Mouse (Mus musculus) lung, embryonic 15.5 days (tissue): Measurements from ENCODE around the gene D7Ertd443e. TPM values are rescaled to one million over a fixed set of nuclear protein-coding genes. Genes with fewer than 3 reads are reported as not detected.

Experiments
- ATAC-seq: fragments of 200-750 bp; cut with Nextera tagmentation; 2 replicates; pipeline ENCODE4 v1.8.0; 2017; ENCODE audit warnings: moderate number of reproducible peaks, borderline replicate concordance; ENCODE audit not compliant: low FRiP score, low TSS enrichment; ENCODE audit errors: extremely low read depth
- H3K27ac ChIP-seq: fragments of 300-500 bp; sonication (generic); 2 replicates; pipeline ENCODE4 v1.5.1; 2015; ENCODE audit warnings: moderate library complexity, mild to moderate bottlenecking, inconsistent platforms
- H3K27me3 ChIP-seq: fragments of 300-500 bp; sonication (generic); 2 replicates; pipeline ENCODE4 v1.6.1; 2015; ENCODE audit warnings: inconsistent platforms
- H3K36me3 ChIP-seq: fragments of 300-500 bp; sonication (generic); 2 replicates; pipeline ENCODE4 v1.6.1; 2015; ENCODE audit warnings: inconsistent platforms
- H3K4me1 ChIP-seq: fragments of 300-500 bp; sonication (generic); 2 replicates; pipeline ENCODE4 v1.6.1; 2015; ENCODE audit warnings: inconsistent platforms
- H3K4me2 ChIP-seq: fragments of 300-500 bp; sonication (generic); 2 replicates; pipeline ENCODE4 v1.6.1; 2015; ENCODE audit warnings: inconsistent platforms, mild to moderate bottlenecking, moderate library complexity
- H3K4me3 ChIP-seq: fragments of 300-500 bp; sonication (generic); 2 replicates; pipeline ENCODE4 v1.5.1; 2015; ENCODE audit warnings: mild to moderate bottlenecking, inconsistent platforms
- H3K9ac ChIP-seq: fragments of 300-500 bp; sonication (generic); 2 replicates; pipeline ENCODE4 v1.6.1; 2015; ENCODE audit warnings: inconsistent platforms
- H3K9me3 ChIP-seq: fragments of 300-500 bp; sonication (generic); 2 replicates; pipeline ENCODE4 v1.6.1; 2016; ENCODE audit warnings: inconsistent platforms
- WGBS: fragments of 180-500 bp; shearing (Covaris S2); methylation state at CpG from one replicate; pipeline ENCODE4 v1.1.7; 2015; 5-methylcytosine and 5-hydroxymethylcytosine counted together
- polyA plus RNA-seq: library from polyadenylated mRNA; unstranded; fragments of >200 nt; fragmentation: Nextera tagmentation; extraction: Ambion mirVana; gene quantifications from 2 replicates; pipeline ENCODE4 v1.2.1, GENCODE M21; 2015

D7Ertd443e gene
- polyA plus RNA-seq, 1 experiment from 2014 or later = 0.31 TPM

DNA sequence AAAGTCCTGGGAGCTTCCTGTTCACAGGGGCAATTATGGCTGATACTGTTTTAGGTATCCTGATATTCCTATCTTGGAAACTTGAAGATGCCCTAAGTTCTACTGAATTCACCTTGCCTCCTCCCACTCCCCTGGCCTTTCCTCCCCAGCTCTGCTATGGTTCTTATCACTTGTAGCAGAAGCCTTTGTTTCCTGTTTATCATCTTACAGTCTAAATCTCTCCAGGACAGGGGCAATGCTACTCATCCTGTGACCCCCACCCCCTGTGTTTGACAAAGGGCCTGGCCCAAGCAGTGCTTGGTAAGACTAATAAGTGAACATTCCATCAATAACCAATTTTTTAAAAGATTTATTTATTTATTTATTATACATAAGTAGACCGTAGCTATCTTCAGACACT, 144.9 kb downstream of the D7Ertd443e start:
- Histone ChIP-seq H3K9me3 (no peaks in the 10 kb centered on the region), H3K9ac (no peak overlapping the region), H3K4me2 (no peak overlapping the region), H3K4me1 (0 out of 2 replicates have a peak, but pooled peaks cover 12% of the 10 kb centered on the region), H3K4me3 (no peak overlapping the region), H3K27me3 (no peaks in the 10 kb centered on the region), H3K27ac (no peak overlapping the region), H3K36me3 (no peaks in the 10 kb centered on the region)
- peak; percentile 33; the same call in 1 of the 2 replicates for ATAC-seq
- 64% methylated on average over 1 of the region's 1 CpGs for WGBS

DNA sequence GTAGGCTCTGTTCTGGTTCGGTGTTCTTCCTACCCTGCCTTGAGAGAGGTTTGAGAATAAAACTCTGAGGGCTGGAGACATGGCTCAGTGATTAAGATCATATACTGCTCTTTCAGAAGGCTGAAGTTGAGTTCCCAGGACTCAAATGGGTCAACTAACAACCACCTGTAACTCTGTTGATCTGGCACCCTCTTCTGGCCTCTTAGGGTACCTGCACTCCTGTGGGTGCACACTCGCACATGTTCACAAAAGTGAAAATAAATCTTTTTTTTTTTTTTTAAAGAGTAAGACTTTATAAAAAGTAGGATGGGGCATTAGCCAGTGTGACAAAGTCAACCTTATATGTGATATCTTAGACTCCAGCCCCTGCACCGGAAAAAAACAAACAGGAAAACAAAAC, 146.6 kb downstream of the D7Ertd443e start:
- no peak overlapping the region for H3K9ac ChIP-seq
- 96% methylated on average over 3 of the region's 3 CpGs for WGBS
- no peaks in the 10 kb centered on the region for H3K27me3 ChIP-seq
- no peaks in the 10 kb centered on the region for H3K36me3 ChIP-seq
- no peak overlapping the region for H3K27ac ChIP-seq
- H3K4me3 ChIP-seq = no peak overlapping the region
- ATAC-seq = no peak
- no peak overlapping the region for H3K4me2 ChIP-seq
- H3K9me3 ChIP-seq = no peaks in the 10 kb centered on the region
- H3K4me1 ChIP-seq = 0 out of 2 replicates have a peak, but pooled peaks cover 12% of the 10 kb centered on the region

DNA sequence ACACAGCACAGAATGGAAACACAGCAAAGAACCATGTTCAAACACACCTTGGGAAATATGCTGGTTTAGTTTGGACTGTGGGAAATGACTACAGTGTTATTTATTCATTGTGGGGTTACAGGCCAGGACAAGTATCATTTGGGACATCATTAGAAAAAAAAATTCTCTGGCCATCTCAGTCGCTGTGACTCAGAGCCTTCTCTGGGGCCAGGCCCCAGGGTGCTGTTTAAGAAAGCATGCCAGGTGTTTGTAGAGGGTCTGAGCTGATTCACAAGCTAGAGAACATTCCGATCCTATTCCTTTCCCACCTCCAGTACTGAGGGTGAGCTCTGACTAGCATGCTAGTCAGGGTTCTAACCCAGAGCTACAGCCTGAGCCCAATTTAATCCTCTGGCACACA, 148.1 kb downstream of the D7Ertd443e start:
- H3K4me2 ChIP-seq = no peak overlapping the region
- H3K27me3 ChIP-seq = no peaks in the 10 kb centered on the region
- no peak overlapping the region for H3K4me3 ChIP-seq
- 65% methylated on average over 2 of the region's 2 CpGs for WGBS
- H3K27ac ChIP-seq = no peak overlapping the region
- H3K9me3 ChIP-seq = no peaks in the 10 kb centered on the region
- H3K9ac ChIP-seq = no peak overlapping the region
- 0 out of 2 replicates have a peak, but pooled peaks cover 14% of the 10 kb centered on the region for H3K4me1 ChIP-seq
- no peaks in the 10 kb centered on the region for H3K36me3 ChIP-seq
- ATAC-seq = no peak

DNA sequence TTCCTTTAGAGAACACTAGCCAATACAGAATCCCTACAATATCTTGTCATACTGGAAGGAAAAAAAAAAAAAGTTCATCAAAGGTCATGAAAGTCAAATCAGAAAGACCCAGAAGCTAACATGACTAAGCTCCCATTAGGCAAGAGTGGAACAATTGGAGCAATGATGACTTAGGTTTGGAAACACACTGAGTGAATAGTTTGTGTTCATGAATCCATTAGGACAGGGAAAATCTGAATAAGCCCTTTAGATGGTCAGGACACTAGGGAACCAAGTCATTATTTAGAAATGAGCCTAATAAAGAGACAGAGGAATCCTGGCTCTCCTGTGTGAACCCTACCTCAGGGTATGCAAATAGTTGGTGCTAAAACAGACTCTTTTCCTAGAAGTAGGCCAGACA, 148.7 kb downstream of the D7Ertd443e start:
- Histone ChIP-seq H3K4me2 (no peak overlapping the region), H3K9me3 (no peaks in the 10 kb centered on the region), H3K9ac (no peak overlapping the region), H3K27ac (no peak overlapping the region), H3K4me1 (peaks cover 15% of the 10 kb centered on the region), H3K36me3 (no peaks in the 10 kb centered on the region), H3K27me3 (no peaks in the 10 kb centered on the region), H3K4me3 (no peak overlapping the region)
- ATAC-seq = no peak

DNA sequence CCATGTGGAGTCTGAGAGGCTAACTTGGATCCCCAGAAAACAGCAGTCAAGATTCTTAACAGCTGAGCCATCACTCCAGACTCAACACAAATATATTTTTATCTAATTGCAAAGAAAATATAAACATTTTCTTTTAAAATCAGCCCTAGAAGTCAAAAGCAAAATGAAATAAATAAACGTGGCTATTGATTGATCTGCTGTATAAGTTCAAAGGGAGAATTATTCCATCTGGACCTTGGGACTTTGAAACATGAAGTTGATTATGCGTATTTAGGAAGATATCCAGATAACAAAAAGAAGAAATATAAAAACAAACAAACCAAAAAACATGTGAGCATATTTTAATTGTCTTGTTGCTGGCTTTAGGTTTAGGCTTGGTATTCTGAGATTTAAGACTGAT, 149.9 kb downstream of the D7Ertd443e start:
- H3K4me1 ChIP-seq = peaks cover 15% of the 10 kb centered on the region
- no peak overlapping the region for H3K9ac ChIP-seq
- H3K4me2 ChIP-seq = no peak overlapping the region
- no peak overlapping the region for H3K4me3 ChIP-seq
- no peaks in the 10 kb centered on the region for H3K27me3 ChIP-seq
- no peaks in the 10 kb centered on the region for H3K36me3 ChIP-seq
- H3K27ac ChIP-seq = no peak overlapping the region
- ATAC-seq = no peak; the same call in 1 of the 2 replicates
- 39% methylated on average over 2 of the region's 2 CpGs for WGBS
- no peaks in the 10 kb centered on the region for H3K9me3 ChIP-seq

DNA sequence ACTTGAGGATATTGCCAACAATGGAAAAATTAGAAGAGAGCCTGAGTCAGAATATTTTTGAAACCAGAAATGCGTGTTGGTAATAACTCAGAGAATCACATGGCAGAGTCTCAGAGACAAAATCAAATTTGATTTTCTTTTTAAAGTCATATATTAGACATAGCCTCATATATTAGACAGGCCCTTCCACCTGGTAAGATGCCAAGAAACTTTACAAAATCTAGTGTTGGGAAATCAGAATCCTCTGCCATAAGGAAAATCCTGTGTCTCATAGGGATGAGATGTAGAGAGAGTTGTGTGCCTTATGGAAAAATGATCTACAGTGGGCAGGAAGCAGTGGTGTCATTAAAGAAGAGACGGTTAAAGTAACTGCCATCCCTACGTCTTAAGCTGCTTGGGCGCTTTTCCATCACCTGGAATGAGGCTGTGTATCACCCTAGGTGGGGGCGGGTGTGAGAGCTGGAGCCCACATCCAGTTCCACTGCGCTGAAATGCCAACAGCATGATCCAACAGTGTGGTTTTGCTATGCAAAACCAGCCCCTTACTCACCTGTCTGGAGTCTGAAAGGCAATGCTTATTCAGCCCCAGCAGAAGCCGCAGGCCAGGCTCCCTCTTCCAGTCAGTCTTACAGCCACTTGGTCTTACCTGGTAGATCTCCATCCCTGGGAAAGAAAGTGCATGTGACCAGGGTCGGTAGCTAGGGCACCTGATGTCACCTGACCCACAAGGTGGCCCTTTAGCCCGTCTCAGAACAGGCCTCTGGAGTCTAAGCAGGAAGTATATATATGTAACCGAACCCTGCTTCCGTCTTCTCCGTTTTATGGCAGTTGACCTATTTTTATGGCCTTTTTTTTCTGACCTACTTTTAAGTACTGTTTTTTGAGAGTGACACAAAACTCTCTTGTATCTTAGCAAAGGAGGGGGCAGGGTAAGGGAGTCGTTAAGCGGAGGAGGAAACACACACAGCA, 153.8 kb downstream of the D7Ertd443e start, which contains the start of gene Adam12:
Gene Adam12, minus strand, starts transcription at position 769 of the 969 bp plus-strand sequence.
- Histone ChIP-seq H3K36me3 (no peaks in the 10 kb centered on the region), H3K9me3 (no peaks in the 10 kb centered on the region), H3K27me3 (no peaks in the 10 kb centered on the region), H3K9ac (no peak within 1 kb of the TSS), H3K4me3 (no peak within 1 kb of the TSS), H3K4me1 (peaks cover 53% of the 10 kb centered on the region), H3K27ac (no peak within 1 kb of the TSS), H3K4me2 (no peak within 1 kb of the TSS)
- 67% methylated on average over 14 of the region's 14 CpGs for WGBS
- no peak for ATAC-seq

DNA sequence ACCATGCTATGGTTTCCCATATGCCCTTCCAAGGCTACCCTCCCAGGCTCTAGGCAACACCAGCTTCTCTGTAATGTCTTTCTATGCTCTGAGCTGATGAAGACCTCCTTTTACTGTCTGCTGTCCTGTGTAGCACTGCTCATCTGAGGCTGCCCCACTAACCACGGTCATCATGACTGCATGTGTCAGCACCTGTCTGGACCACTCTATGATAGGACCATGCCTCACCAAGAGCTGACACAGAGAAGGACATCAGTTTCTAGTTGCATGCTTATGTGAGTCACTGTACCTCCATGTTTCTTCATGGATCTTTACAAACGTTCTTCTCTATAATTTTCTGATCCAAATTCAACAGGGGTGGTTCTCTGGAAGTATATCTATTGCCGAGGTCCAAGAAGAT, 154.8 kb downstream of the D7Ertd443e start:
- Histone ChIP-seq H3K9ac (no peak overlapping the region), H3K27ac (no peak overlapping the region), H3K9me3 (no peaks in the 10 kb centered on the region), H3K4me2 (no peak overlapping the region), H3K4me1 (peaks cover 58% of the 10 kb centered on the region), H3K4me3 (no peak overlapping the region), H3K27me3 (no peaks in the 10 kb centered on the region), H3K36me3 (no peaks in the 10 kb centered on the region)
- WGBS = 79% methylated on average over 3 of the region's 3 CpGs
- ATAC-seq = no peak

DNA sequence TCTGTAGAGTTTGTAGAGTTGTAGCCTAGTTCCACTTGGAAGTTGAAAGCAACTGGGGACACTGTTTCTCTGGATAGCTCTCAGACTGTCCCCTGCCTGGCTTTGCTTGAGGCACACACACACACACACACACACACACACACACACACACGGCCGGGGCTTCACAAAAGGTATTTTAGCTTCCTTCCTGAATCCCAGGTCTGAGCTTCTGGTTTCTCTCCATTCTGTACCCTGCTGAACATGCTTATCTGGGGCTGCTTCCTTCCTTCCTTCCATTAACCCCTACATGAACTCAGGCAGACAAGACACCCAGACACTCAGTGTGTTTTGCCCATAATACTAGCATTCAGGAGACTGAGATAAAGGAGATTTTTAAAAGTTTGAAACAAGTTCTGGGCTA, 155.6 kb downstream of the D7Ertd443e start:
- Histone ChIP-seq H3K9me3 (no peaks in the 10 kb centered on the region), H3K9ac (no peak overlapping the region), H3K36me3 (no peaks in the 10 kb centered on the region), H3K4me1 (peaks cover 64% of the 10 kb centered on the region), H3K27ac (peak overlapping the region; percentile 26; the same call in 1 of the 2 replicates), H3K4me3 (no peak overlapping the region), H3K27me3 (no peaks in the 10 kb centered on the region), H3K4me2 (no peak overlapping the region)
- ATAC-seq = no peak
- WGBS = 48% methylated on average over 2 of the region's 2 CpGs

DNA sequence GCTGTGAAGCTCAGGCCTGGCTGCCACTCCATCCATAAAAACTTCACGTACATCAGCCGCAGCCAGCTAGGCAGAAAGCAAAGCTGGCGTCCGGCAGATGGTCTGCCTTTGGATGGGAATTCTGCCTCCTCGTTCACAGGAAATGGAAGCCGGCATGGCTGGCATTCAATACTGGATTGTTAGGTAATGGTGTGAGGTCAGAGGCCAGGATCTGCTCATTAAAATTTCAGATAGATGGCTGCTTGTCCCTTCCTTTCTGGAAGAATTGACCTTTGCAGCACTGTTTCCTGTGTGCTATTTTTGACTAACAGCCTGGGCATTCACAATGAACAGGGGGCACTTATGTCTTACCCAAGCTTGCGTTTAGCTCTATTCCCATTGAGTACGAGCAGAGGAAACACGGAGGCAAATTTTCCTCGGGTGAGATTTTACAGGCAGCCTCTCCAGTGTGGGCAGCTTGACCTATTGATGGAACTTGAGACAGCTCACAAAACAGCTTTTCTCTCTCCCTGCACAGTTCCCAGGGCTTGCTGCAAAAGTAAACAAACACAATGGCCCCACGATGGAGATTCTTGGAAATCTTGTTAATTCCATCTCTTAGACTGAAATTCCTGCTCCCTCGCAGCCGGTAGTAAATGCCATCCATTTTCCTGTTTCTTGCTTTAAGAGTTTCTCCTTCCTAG, 157.5 kb downstream of the D7Ertd443e start:
- H3K4me3 ChIP-seq = no peak overlapping the region
- no peak overlapping the region for H3K9ac ChIP-seq
- peak; percentile 7; the same call in 1 of the 2 replicates for ATAC-seq
- H3K9me3 ChIP-seq = no peaks in the 10 kb centered on the region
- no peak overlapping the region for H3K4me2 ChIP-seq
- H3K36me3 ChIP-seq = no peaks in the 10 kb centered on the region
- H3K4me1 ChIP-seq = peaks cover 70% of the 10 kb centered on the region
- H3K27ac ChIP-seq = peak overlapping the region; percentile 80
- no peaks in the 10 kb centered on the region for H3K27me3 ChIP-seq
- 19% methylated on average over 13 of the region's 13 CpGs for WGBS

DNA sequence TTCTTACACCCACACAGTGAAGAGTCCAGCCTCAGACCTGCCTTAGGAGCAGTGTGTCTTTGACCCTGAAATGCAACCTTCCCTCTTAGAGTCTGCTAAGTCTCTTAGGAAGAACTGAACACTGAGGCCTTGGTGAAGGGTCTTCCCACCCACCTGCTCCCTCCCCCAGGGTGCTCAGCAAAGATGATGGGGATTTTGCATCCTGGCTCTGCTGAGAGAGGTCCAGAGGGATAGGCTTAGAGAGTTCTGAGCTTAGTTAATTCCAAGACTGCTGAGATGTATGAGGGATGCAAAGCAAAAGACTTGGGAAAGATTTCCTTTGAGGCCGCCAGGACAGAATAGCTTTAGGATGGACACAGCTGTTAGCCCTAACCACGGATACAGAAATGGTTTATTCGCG, 158.4 kb downstream of the D7Ertd443e start:
- ATAC-seq = no peak
- no peak overlapping the region for H3K4me3 ChIP-seq
- no peak overlapping the region for H3K4me2 ChIP-seq
- 48% methylated on average over 4 of the region's 4 CpGs for WGBS
- peaks cover 72% of the 10 kb centered on the region for H3K4me1 ChIP-seq
- H3K9me3 ChIP-seq = no peaks in the 10 kb centered on the region
- H3K36me3 ChIP-seq = no peaks in the 10 kb centered on the region
- no peaks in the 10 kb centered on the region for H3K27me3 ChIP-seq
- H3K27ac ChIP-seq = peak overlapping the region; percentile 80
- H3K9ac ChIP-seq = no peak overlapping the region

DNA sequence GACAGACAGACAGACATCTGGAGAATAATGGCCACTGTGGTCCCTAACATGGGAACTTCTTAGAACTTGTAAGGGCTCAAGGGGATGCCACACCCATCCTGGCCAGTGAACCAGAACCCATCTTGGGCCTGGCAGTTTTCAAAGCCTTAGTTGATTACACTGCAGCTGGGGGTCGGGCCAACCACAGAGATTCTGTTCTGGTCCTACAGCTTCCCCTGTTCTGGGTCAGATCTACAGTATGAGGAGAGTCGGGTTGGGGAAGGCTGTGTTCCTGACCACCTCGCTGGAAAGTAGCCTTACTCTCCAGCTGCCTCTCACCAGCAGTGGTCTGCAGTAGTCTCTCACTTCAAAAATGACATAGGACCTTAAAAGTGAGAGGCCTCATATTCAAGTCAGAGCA, 159.2 kb downstream of the D7Ertd443e start:
- H3K27ac ChIP-seq = no peak overlapping the region
- 74% methylated on average over 3 of the region's 3 CpGs for WGBS
- H3K4me3 ChIP-seq = no peak overlapping the region
- H3K4me2 ChIP-seq = no peak overlapping the region
- no peaks in the 10 kb centered on the region for H3K27me3 ChIP-seq
- no peak for ATAC-seq
- H3K9ac ChIP-seq = no peak overlapping the region
- H3K36me3 ChIP-seq = no peaks in the 10 kb centered on the region
- H3K4me1 ChIP-seq = peaks cover 72% of the 10 kb centered on the region
- H3K9me3 ChIP-seq = no peaks in the 10 kb centered on the region
